In the genomic region with DNA sequence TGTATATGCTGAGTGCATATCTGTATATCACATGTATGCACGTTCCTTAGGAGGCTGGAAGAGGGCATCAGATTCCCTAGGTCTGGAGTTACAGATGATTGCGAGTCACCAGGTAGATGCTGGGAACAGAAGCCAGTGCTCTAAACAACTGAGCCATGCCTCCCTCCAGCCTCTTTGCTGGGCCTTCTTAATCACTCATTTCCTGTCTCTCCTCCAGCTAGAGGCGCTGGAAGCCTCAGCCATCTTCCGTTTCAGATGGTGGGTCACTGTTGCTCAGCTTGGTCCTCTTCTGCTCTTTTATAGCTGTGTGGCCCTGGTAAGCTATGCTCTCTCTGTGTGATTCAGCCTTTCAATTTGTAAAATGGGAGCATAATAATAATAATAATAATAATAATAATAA, we compare ENCODE assay signal across 18 mouse cellular contexts. TPM values are rescaled to one million over a fixed set of nuclear protein-coding genes. Genes with fewer than 3 reads are reported as not detected.
DNase-seq lines count a peak whose midpoint lies in the region.
"Had no signal": no experiment of that assay in that cellular context is flagged by ENCODE, and none has a peak within 500 bp of the region (broad histone marks: within the 10 kb centered on the region; RNA-seq: fewer than 3 reads in every experiment).

No protein-coding gene starts in this region.

- intact Hi-C loops in gastrocnemius, postnatal 14 days (cut with DNase I; ENCODE audit: low total_unique reads) = no loop called here

- no peaks in the 10 kb centered on the region for H3K36me3 ChIP-seq in heart, embryonic 10.5 days
- H3K36me3 ChIP-seq: embryonic facial prominence, embryonic 15.5 days; forebrain, embryonic 10.5 days; forebrain, embryonic 15.5 days; G1E; heart, embryonic 12.5 days; hindbrain, embryonic 15.5 days had no signal

- H3K4me3 ChIP-seq in heart, embryonic 10.5 days = no peak overlapping the region

- peaks cover 18% of the 10 kb centered on the region for H3K4me1 ChIP-seq in heart, embryonic 10.5 days

- no peaks in the 10 kb centered on the region for H3K27me3 ChIP-seq in heart, embryonic 10.5 days (ENCODE audit: insufficient read depth, poor library complexity, severe bottlenecking)
- H3K27me3 ChIP-seq: embryonic facial prominence, embryonic 15.5 days; forebrain, embryonic 15.5 days; heart, embryonic 12.5 days; hindbrain, embryonic 15.5 days; Patski had no signal

- WGBS in heart, embryonic 10.5 days = 41% methylated on average over 4 of the region's 4 CpGs

- no peaks in the 10 kb centered on the region for H3K9me3 ChIP-seq in heart, embryonic 10.5 days
- H3K9me3 ChIP-seq: embryonic facial prominence, embryonic 15.5 days; heart, embryonic 12.5 days; hindbrain, embryonic 15.5 days had no signal

- DNase-seq in heart, embryonic 10.5 days (ENCODE audit: low spot score) = no peak
- no peak for DNase-seq in heart, postnatal 4 days
- DNase-seq in CD4-positive, CD25-positive, alpha-beta regulatory T cell, adult 2 months (ENCODE audit: low read depth, low spot score) = peak; percentile 51
- peak; percentile 35 for DNase-seq in T-cell, adult 2 months (ENCODE audit: low spot score)
- no peak for DNase-seq in gastrocnemius, postnatal 4 days (ENCODE audit: low spot score in 2 of 2)
- no peak for DNase-seq in gastrocnemius, postnatal 14 days
- DNase-seq in natural killer cell, adult 2 months (ENCODE audit: low spot score in 2 of 2) = no peak
- DNase-seq: adrenal gland, postnatal 10 days; cerebellum, adult 11 months; cerebellum, postnatal 14 days; heart, adult 2 months had no signal

- H3K27ac ChIP-seq in heart, embryonic 10.5 days = 0 out of 2 replicates have a peak overlapping the region, but pooled peaks have one; percentile 6
- H3K27ac ChIP-seq: embryonic facial prominence, embryonic 15.5 days; forebrain, embryonic 15.5 days had no signal

RNA-seq across cellular contexts. Expression of a gene that starts 30.7 kb away (rescaled TPM):
- 11.8 and 17.1 TPM in 2 replicates for polyA plus RNA-seq in heart, embryonic 10.5 days (2016; fragmentation: Nextera tagmentation; extraction: Ambion mirVana)
- 10 to 100 TPM; 62.8 to 63.4 TPM for total RNA-seq in heart, postnatal 4 days (2021)
- 10 to 100 TPM; 82.7 to 83.4 TPM for total RNA-seq in gastrocnemius, postnatal 4 days (2021)
- 10 to 100 TPM; 31.6 to 40.0 TPM for total RNA-seq in gastrocnemius, postnatal 14 days (2021)

RNA-seq across cellular contexts. Expression of a gene that starts 56.8 kb away (rescaled TPM):
- polyA plus RNA-seq in heart, embryonic 10.5 days (2016; fragmentation: Nextera tagmentation; extraction: Ambion mirVana) = 221 and 253 TPM in 2 replicates
- total RNA-seq in heart, postnatal 4 days (2021) = 10 to 100 TPM; 68.1 to 69.0 TPM
- 10 to 100 TPM; 26.1 to 27.5 TPM for total RNA-seq in gastrocnemius, postnatal 4 days (2021)
- 10 to 100 TPM; 11.0 to 14.7 TPM for total RNA-seq in gastrocnemius, postnatal 14 days (2021)

Comparison
In these comparisons a context has a peak if more than half of its experiments do, and no peak if none do; other contexts are left out.
1. DNase-seq: peak in CD4-positive, CD25-positive, alpha-beta regulatory T cell, adult 2 months (single experiment) and T-cell, adult 2 months (single experiment); none in heart, embryonic 10.5 days (single experiment), heart, postnatal 4 days (single experiment), gastrocnemius, postnatal 4 days (0 of 2), gastrocnemius, postnatal 14 days (single experiment) and natural killer cell, adult 2 months (0 of 2).